Mouse (Mus musculus) layer of hippocampus, adult 18-20 months (tissue): ENCODE results near the gene Nr1i2. TPM values are rescaled to one million over a fixed set of nuclear protein-coding genes. Genes with fewer than 3 reads are reported as not detected.
"Not testable (repeated sequence)": the region's sequence is repeated elsewhere in the genome, so short reads cannot be mapped to it uniquely, and the experiment has no call there.

ENCODE experiments used
- DNase-seq, 2 experiments: peaks; one replicate each; pipeline ENCODE4 v3.0.0; 2022; ENCODE audit warnings: low spot score in 2 of 2
- total RNA-seq, 2 experiments: library from RNA; stranded (reverse); gene quantifications; 2 replicates each; pipeline ENCODE4 v1.2.3; 2021

The Nr1i2 gene
- total RNA-seq, 2 experiments from 2014 or later: not detected

- DNase-seq: not testable (repeated sequence)
Measured at GRCm38 (mm10) chr16:38222491-38222890, 72.1 kb downstream of the Nr1i2 start.

- DNase-seq: no peak
Measured at GRCm38 (mm10) chr16:38205272-38205671, 89.4 kb downstream of the Nr1i2 start.

Other genes starting within 250 kb of the Nr1i2 start
- gene Gsk3b, start 205.8 kb downstream of the Nr1i2 start, total RNA-seq: 100 to 1,000 TPM; 145 to 146 TPM
- 1 to 10 TPM; 1.1 to 1.5 TPM for gene Maats1, start 47.3 kb upstream of the Nr1i2 start, total RNA-seq
- 100 to 1,000 TPM; 136 to 147 TPM for gene Cox17, start 52.2 kb upstream of the Nr1i2 start, total RNA-seq
- gene Gm21987, start 52.2 kb upstream of the Nr1i2 start, total RNA-seq: not detected
- gene Popdc2, start 67.4 kb upstream of the Nr1i2 start, total RNA-seq: under 1 TPM; 0.20 to 0.66 TPM
- gene Pla1a, start 138.3 kb upstream of the Nr1i2 start, total RNA-seq: 1 to 10 TPM in 1 of 2 experiments, under 1 TPM in 1; 0.61 to 1.1 TPM
- 10 to 100 TPM; 57.1 to 57.6 TPM for gene Adprh, start 157.9 kb upstream of the Nr1i2 start, total RNA-seq
- gene Cd80, start 160.7 kb upstream of the Nr1i2 start, total RNA-seq: under 1 TPM; 0.46 to 0.50 TPM
- 10 to 100 TPM; 29.1 to 29.5 TPM for gene Timmdc1, start 227.8 kb upstream of the Nr1i2 start, total RNA-seq